Mouse (Mus musculus) forebrain, embryonic 10.5 days (tissue): ENCODE data around the gene Cntn4. TPM values are rescaled to one million over a fixed set of nuclear protein-coding genes. Genes with fewer than 3 reads are reported as not detected.

Experiments
- DNase-seq: peaks from one replicate; pipeline ENCODE4 v3.0.0-alpha.2; 2017; ENCODE audit warnings: low spot score; ENCODE audit errors: extremely low spot score
- H3K27ac ChIP-seq: fragments of 300-500 bp; sonication (generic); 2 replicates; pipeline ENCODE4 v1.5.1; 2016; ENCODE audit warnings: mild to moderate bottlenecking
- H3K27me3 ChIP-seq: fragments of 300-500 bp; sonication (generic); 2 replicates; pipeline ENCODE4 v1.6.1; 2016; ENCODE audit warnings: mild to moderate bottlenecking; ENCODE audit not compliant: poor library complexity, severe bottlenecking
- H3K36me3 ChIP-seq: fragments of 300-500 bp; sonication (generic); replicated peaks from 2 replicates; pipeline ENCODE4 v1.6.1; 2016; ENCODE audit warnings: mild to moderate bottlenecking, moderate library complexity
- H3K4me1 ChIP-seq: fragments of 300-500 bp; sonication (generic); 2 replicates; pipeline ENCODE4 v1.6.1; 2016
- H3K4me3 ChIP-seq: fragments of 300-500 bp; sonication (generic); 2 replicates; pipeline ENCODE4 v1.5.1; 2016; ENCODE audit warnings: mild to moderate bottlenecking, moderate library complexity
- H3K9me3 ChIP-seq: fragments of 300-500 bp; sonication (generic); 2 replicates; pipeline ENCODE4 v1.6.1; 2016; ENCODE audit warnings: mild to moderate bottlenecking, moderate library complexity
- WGBS: fragments of 180-500 bp; shearing (Covaris S2); methylation state at CpG from one replicate; pipeline ENCODE4 v1.1.7; 2016; 5-methylcytosine and 5-hydroxymethylcytosine counted together
- polyA plus RNA-seq: library from polyadenylated mRNA; unstranded; fragments of >200 nt; fragmentation: Nextera tagmentation; extraction: Ambion mirVana; gene quantifications from 2 replicates; pipeline ENCODE4 v1.2.1, GENCODE M21; 2016

The Cntn4 gene
- polyA plus RNA-seq, 1 experiment from 2014 or later = 0.16 TPM

GRCm38 (mm10) chr6:105847296-105847695 is 169.8 kb downstream of the Cntn4 start:
- no peaks in the 10 kb centered on the region for H3K9me3 ChIP-seq
- WGBS = 68% methylated on average over 1 of the region's 1 CpGs
- no peaks in the 10 kb centered on the region for H3K4me1 ChIP-seq
- DNase-seq = no peak
- H3K27me3 ChIP-seq = no peaks in the 10 kb centered on the region
- no peak overlapping the region for H3K27ac ChIP-seq
- no peaks in the 10 kb centered on the region for H3K36me3 ChIP-seq
- no peak overlapping the region for H3K4me3 ChIP-seq

GRCm38 (mm10) chr6:105892838-105893237 is 215.4 kb downstream of the Cntn4 start:
- Histone ChIP-seq H3K9me3 (no peaks in the 10 kb centered on the region), H3K27ac (no peak overlapping the region), H3K27me3 (no peaks in the 10 kb centered on the region), H3K4me1 (no peaks in the 10 kb centered on the region), H3K36me3 (no peaks in the 10 kb centered on the region), H3K4me3 (no peak overlapping the region)
- WGBS = 80% methylated on average over 4 of the region's 4 CpGs
- DNase-seq = no peak

GRCm38 (mm10) chr6:105938485-105938884 is 261.0 kb downstream of the Cntn4 start:
- H3K9me3 ChIP-seq = no peaks in the 10 kb centered on the region
- DNase-seq = no peak
- 88% methylated on average over 1 of the region's 1 CpGs for WGBS

GRCm38 (mm10) chr6:105939303-105939702 is 261.8 kb downstream of the Cntn4 start:
- 80% methylated on average over 2 of the region's 2 CpGs for WGBS
- H3K9me3 ChIP-seq = no peaks in the 10 kb centered on the region
- no peaks in the 10 kb centered on the region for H3K36me3 ChIP-seq
- H3K4me1 ChIP-seq = no peaks in the 10 kb centered on the region
- H3K27me3 ChIP-seq = no peaks in the 10 kb centered on the region
- H3K4me3 ChIP-seq = no peak overlapping the region
- H3K27ac ChIP-seq = no peak overlapping the region
- no peak for DNase-seq

More at GRCm38 (mm10) chr6:105938485-105938884, 261.0 kb downstream of the Cntn4 start:
- Histone ChIP-seq H3K27me3 (no peaks in the 10 kb centered on the region), H3K36me3 (no peaks in the 10 kb centered on the region), H3K4me3 (no peak overlapping the region), H3K27ac (no peak overlapping the region), H3K4me1 (no peaks in the 10 kb centered on the region)

GRCm38 (mm10) chr6:105940591-105940990 is 263.1 kb downstream of the Cntn4 start:
- no peaks in the 10 kb centered on the region for H3K4me1 ChIP-seq
- H3K36me3 ChIP-seq = no peaks in the 10 kb centered on the region
- H3K27me3 ChIP-seq = no peaks in the 10 kb centered on the region
- DNase-seq = no peak
- H3K27ac ChIP-seq = no peak overlapping the region
- H3K9me3 ChIP-seq = no peaks in the 10 kb centered on the region
- no peak overlapping the region for H3K4me3 ChIP-seq

- Histone ChIP-seq H3K4me1 (no peaks in the 10 kb centered on the region), H3K27me3 (no peaks in the 10 kb centered on the region), H3K36me3 (no peaks in the 10 kb centered on the region), H3K9me3 (no peaks in the 10 kb centered on the region), H3K4me3 (no peak overlapping the region), H3K27ac (no peak overlapping the region)
- no peak for DNase-seq
- 84% methylated on average over 1 of the region's 1 CpGs for WGBS
Observed at GRCm38 (mm10) chr6:105991492-105991891, 314.0 kb downstream of the Cntn4 start.

- Histone ChIP-seq H3K36me3 (no peaks in the 10 kb centered on the region), H3K4me1 (peaks cover 5% of the 10 kb centered on the region), H3K9me3 (no peaks in the 10 kb centered on the region), H3K27me3 (no peaks in the 10 kb centered on the region), H3K27ac (no peak overlapping the region), H3K4me3 (no peak overlapping the region)
- DNase-seq = no peak
- WGBS = 88% methylated on average over 5 of the region's 5 CpGs
Observed at GRCm38 (mm10) chr6:106013018-106013417, 335.6 kb downstream of the Cntn4 start.

GRCm38 (mm10) chr6:106015126-106015525 is 337.7 kb downstream of the Cntn4 start:
- Histone ChIP-seq H3K36me3 (no peaks in the 10 kb centered on the region), H3K4me1 (peaks cover 5% of the 10 kb centered on the region), H3K27ac (no peak overlapping the region), H3K4me3 (no peak overlapping the region), H3K27me3 (no peaks in the 10 kb centered on the region), H3K9me3 (no peaks in the 10 kb centered on the region)
- DNase-seq = no peak
- WGBS = 55% methylated on average over 1 of the region's 1 CpGs

- no peaks in the 10 kb centered on the region for H3K4me1 ChIP-seq
- no peaks in the 10 kb centered on the region for H3K36me3 ChIP-seq
- H3K4me3 ChIP-seq = no peak overlapping the region
- no peaks in the 10 kb centered on the region for H3K9me3 ChIP-seq
- H3K27ac ChIP-seq = no peak overlapping the region
- WGBS = 81% methylated on average over 2 of the region's 2 CpGs
- DNase-seq = no peak
- H3K27me3 ChIP-seq = no peaks in the 10 kb centered on the region
Observed at GRCm38 (mm10) chr6:106048878-106049277, 371.4 kb downstream of the Cntn4 start.

- H3K27ac ChIP-seq = no peak overlapping the region
- 91% methylated on average over 1 of the region's 1 CpGs for whole genome bisulfite sequencing
- no peaks in the 10 kb centered on the region for H3K36me3 ChIP-seq
- H3K9me3 ChIP-seq = no peaks in the 10 kb centered on the region
- DNase-seq = no peak
- H3K4me1 ChIP-seq = no peaks in the 10 kb centered on the region
- H3K27me3 ChIP-seq = no peaks in the 10 kb centered on the region
- no peak overlapping the region for H3K4me3 ChIP-seq
Observed at GRCm38 (mm10) chr6:106056123-106056522, 378.7 kb downstream of the Cntn4 start.

GRCm38 (mm10) chr6:106078071-106078603 is 400.7 kb downstream of the Cntn4 start:
- no peaks in the 10 kb centered on the region for H3K27me3 ChIP-seq
- no peak for DNase-seq
- 54% methylated on average over 4 of the region's 4 CpGs for WGBS
- no peak overlapping the region for H3K27ac ChIP-seq
- H3K9me3 ChIP-seq = no peaks in the 10 kb centered on the region
- peaks cover 11% of the 10 kb centered on the region for H3K4me1 ChIP-seq
- H3K4me3 ChIP-seq = no peak overlapping the region
- no peaks in the 10 kb centered on the region for H3K36me3 ChIP-seq

- H3K9me3 ChIP-seq = no peaks in the 10 kb centered on the region
- H3K36me3 ChIP-seq = no peaks in the 10 kb centered on the region
- peaks cover 11% of the 10 kb centered on the region for H3K4me1 ChIP-seq
- no peak overlapping the region for H3K27ac ChIP-seq
- DNase-seq = no peak
- H3K27me3 ChIP-seq = no peaks in the 10 kb centered on the region
- no peak overlapping the region for H3K4me3 ChIP-seq
Observed at GRCm38 (mm10) chr6:106078629-106079028, 401.2 kb downstream of the Cntn4 start.

GRCm38 (mm10) chr6:106097856-106098255 is 420.4 kb downstream of the Cntn4 start:
- no peaks in the 10 kb centered on the region for H3K4me1 ChIP-seq
- no peaks in the 10 kb centered on the region for H3K27me3 ChIP-seq
- H3K4me3 ChIP-seq = no peak overlapping the region
- no peak for DNase-seq
- H3K36me3 ChIP-seq = no peaks in the 10 kb centered on the region
- WGBS = 89% methylated on average over 4 of the region's 4 CpGs
- no peak overlapping the region for H3K27ac ChIP-seq
- H3K9me3 ChIP-seq = no peaks in the 10 kb centered on the region

- Histone ChIP-seq H3K27ac (no peak overlapping the region), H3K4me3 (peak overlapping the region; percentile 37), H3K9me3 (no peaks in the 10 kb centered on the region), H3K27me3 (no peaks in the 10 kb centered on the region), H3K4me1 (peaks cover 7% of the 10 kb centered on the region), H3K36me3 (no peaks in the 10 kb centered on the region)
- peak; percentile 17 for DNase-seq
- 30% methylated on average over 15 of the region's 15 CpGs for WGBS
Observed at GRCm38 (mm10) chr6:106118523-106119081, 441.1 kb downstream of the Cntn4 start.
